Mouse (Mus musculus): ENCODE results near the gene Psen1.

GRCm38 (mm10) chr12:83780181-83780580 lies 92.2 kb downstream of the Psen1 start:
- TF ChIP-seq CTCF (IDR thresholded peaks at IDR 0.05; ENCODE audit: borderline replicate concordance, insufficient read depth, low read length) (no peak), POLR2A (IDR thresholded peaks at IDR 0.05; ENCODE audit: low read depth, low read length) (no peak)
